Mouse (Mus musculus): ENCODE measurements around the gene Galk1.

The Galk1 gene

DNA sequence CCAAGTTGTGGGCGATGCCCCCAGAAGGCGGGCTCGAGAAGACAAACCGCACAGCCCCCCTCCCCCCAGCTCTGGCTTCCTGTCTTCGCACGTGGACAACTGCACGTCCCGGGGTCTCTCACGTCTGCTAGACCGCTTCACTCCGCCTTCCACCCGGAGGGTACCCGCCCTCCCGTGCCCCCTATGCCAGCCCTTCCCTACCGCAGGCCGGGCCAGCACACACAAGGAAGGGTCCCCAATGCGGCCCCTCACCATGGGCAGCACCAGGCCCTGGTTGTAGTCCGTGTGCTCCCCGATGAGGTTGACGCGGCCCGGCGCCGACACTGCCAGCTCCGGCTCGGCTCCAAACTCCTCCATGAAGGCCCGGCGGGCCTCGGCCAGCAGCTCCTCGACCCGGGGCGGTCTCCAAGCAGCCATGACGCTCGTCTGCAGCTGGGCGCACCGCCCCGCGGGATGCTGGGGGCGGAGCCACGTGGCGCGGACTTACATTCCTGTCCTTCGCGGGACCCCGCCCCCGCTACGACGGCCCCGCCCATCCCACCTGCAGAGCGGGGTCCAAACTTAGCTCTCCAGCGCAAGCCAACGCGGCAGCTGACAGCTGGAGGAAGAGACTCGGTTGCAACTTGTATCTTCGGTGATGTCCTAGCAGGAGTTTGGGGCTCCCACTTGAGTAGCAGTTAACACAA is at the start of gene Galk1:
Gene Galk1, minus strand, starts transcription at position 458 of the 686 bp plus-strand sequence.
- peak; percentile 94 for DNase-seq

DNA sequence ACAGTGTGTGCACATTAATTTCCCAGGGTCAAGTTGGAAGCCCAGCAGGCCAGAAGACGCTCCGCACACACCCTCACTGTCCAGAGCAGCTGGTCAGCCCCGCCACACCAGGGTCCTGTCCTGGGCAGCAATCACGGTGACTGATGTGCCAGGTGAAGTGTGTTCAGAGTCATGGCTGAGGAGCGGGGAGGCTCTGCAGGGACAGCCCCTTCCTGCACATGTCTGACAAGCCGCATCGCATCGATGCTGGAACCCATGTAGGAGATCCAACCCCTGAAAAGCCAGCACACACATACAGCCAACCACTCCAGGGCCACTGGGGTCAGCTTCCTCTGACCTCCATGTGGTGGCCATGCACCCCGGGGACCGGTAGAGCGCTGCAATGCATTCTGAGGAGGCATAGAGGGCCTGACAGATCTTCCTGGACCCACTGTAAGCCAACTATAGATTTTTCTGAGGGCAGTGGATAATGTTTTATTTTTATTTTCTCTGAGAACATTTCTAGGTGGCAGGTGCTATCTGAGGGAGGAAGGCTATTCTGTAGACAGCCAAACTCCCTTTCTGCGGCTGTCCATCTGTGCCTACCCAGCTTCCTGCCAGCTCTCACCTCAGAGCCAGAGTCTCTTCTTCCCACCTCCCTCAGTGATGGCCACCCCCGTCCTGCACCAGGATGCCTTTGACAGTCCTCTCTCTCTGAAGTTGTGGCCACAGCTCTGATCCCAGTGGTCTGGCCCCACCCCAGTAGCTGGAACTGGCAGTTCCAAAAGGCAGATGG is 49.3 kb upstream of the Galk1 start:
- DNase-seq, result no peak

GRCm38 (mm10) chr11:116060596-116060995 is 48.1 kb upstream of the Galk1 start:
- DNase-seq, result no peak

DNA sequence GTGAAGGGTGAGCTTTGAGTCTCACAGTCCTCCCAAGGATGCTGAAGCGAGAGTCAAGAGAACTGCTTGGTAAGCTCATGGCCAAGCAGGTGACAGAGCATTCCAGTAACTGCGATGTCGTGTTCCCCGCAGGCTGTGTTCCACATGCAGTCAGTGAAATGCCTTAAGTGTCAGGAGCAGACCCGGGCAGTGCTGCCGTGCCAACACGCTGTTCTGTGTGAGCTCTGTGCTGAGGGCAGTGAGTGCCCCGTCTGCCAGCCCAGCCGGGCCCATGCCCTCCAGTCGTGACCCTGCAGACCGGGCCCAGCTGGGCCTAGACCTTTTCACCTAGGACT is 47.1 kb upstream of the Galk1 start:
- no peak for DNase-seq

GRCm38 (mm10) chr11:116058868-116059690 is 46.6 kb upstream of the Galk1 start:
- DNase-seq, result no peak

GRCm38 (mm10) chr11:116058022-116058614 is 45.6 kb upstream of the Galk1 start:
- no peak for DNase-seq

GRCm38 (mm10) chr11:116057237-116057881 is 44.8 kb upstream of the Galk1 start:
- DNase-seq, result no peak

DNA sequence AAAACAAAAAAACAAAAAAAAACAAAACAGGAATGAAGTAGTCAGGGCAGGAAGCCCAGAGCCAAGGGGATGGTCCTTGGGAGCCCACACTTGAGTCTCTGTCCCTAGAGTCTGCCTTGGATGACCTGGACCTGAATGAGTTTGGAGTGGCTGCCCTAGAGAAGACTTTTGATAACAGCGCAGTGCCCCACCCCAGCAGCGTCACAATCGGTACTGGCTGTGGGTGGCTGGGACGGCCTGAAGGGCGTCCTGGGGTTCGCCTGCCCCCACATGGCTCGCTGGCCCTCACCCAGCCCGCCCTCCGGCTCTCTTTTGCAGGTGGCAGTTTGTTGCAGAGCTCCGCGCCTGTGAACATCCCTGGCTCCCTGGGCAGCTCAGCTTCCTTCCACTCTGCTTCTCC is 43.4 kb upstream of the Galk1 start:
- DNase-seq, result no peak

DNA sequence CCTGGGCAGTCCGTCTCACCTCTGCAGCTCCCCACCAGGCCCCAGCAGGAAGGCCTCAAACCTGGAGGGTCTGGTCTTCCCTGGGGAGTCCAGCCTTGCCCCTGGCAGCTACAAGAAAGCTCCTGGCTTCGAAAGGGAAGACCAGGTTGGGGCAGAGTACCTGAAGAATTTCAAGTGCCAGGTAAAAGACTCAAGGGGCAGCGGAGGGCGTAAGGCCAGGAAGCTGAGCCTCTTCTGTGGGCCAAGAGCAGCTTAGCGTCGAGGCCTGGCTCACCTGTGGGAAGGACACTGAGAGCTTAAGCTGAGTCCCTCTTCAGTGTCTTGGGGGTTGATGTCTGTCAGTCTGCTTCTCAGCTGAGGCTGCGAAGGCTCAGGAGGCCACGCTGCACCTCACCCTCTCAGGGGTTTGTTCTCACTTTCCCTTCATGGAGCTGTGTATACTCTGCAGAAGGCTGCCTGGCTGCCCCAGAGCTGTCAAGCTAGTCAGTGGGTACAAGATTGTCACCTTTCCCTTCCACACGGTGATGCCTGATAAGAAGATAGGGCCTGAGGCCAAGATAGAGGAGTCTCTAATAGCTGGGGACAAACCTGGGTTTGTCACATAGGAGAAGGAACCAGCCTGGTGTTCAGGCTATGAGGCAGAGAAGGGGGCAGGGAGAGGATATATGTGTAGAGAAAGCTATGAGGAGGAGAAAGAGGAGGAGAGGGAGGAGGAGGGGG is 41.2 kb upstream of the Galk1 start:
- DNase-seq, result no peak

- DNase-seq, result no peak
Observed at GRCm38 (mm10) chr11:116050196-116050595, 37.7 kb upstream of the Galk1 start.

GRCm38 (mm10) chr11:116049610-116050009 is 37.1 kb upstream of the Galk1 start:
- no peak for DNase-seq

DNA sequence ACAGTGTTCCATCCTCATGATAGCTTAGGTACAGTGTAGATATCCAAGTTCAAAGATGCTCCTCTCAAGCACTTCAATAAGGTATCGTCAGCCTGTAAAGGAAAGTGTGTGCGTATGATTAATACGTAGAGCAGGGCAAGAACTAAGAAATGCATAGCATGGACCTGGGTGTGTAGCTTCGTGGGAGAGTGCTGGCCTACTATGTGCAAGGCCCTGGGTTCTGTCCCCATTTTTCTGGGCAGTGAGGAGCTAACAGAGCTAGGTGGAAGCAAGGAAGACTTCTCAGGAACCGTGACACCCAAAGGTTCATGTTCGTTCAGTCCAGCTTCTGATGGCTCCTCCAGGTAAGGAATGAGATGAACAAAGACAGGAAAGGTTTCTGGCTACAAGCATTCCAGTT is 32.7 kb upstream of the Galk1 start:
- DNase-seq, result no peak

DNA sequence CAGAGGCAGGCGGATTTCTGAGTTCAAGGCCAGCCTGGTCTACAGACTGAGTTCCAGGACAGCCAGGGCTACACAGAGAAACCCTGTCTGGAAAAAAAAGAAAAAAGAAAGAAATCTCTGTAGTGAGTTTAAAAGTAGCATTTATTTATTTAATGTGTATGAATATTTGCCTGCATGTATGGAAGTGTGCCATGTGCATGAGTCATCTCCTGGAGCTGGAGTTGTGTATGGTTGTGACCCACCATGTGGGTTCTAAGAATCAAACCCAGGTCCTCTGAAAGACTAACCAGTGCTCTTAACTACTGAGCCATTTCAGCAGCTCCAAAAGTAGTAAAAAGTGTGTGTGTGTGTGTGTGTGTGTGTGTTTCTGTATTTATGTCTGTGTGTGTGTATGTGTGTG is 30.8 kb upstream of the Galk1 start:
- DNase-seq, result no peak

- no peak for DNase-seq
Observed at GRCm38 (mm10) chr11:116042372-116043138, 30.0 kb upstream of the Galk1 start.

GRCm38 (mm10) chr11:116041833-116042232 is 29.3 kb upstream of the Galk1 start:
- DNase-seq, result no peak

GRCm38 (mm10) chr11:116040593-116040992 is 28.1 kb upstream of the Galk1 start:
- DNase-seq, result no peak

- no peak for DNase-seq
Observed at GRCm38 (mm10) chr11:116037826-116038225, 25.3 kb upstream of the Galk1 start.

- DNase-seq, result no peak
Observed at GRCm38 (mm10) chr11:116036671-116037070, 24.2 kb upstream of the Galk1 start.

DNA sequence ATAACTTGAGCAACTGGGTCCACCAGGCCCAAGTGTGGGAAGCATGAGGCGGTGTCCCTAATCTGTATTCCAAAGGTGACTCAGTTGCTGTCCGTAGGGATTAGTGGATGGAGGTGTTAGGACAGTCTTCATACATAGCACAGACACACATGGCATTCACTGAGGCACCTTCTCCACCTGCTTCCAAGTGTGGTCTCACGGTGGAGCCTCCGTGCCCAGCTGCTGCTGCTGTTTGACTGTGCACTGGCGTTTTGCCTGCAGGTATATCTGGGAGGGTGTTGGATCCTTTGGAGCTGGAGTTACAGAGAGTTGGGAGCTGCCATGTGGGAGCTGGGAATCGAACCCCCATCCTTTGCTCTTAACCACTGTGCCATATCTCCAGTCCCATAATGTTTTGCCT is 22.1 kb upstream of the Galk1 start:
- DNase-seq, result no peak

GRCm38 (mm10) chr11:116030898-116031845 is 18.7 kb upstream of the Galk1 start:
- DNase-seq, result peak in 1 of 2 experiments; percentile 47
